Mouse (Mus musculus): ENCODE measurements around the gene Nmu.

DNA sequence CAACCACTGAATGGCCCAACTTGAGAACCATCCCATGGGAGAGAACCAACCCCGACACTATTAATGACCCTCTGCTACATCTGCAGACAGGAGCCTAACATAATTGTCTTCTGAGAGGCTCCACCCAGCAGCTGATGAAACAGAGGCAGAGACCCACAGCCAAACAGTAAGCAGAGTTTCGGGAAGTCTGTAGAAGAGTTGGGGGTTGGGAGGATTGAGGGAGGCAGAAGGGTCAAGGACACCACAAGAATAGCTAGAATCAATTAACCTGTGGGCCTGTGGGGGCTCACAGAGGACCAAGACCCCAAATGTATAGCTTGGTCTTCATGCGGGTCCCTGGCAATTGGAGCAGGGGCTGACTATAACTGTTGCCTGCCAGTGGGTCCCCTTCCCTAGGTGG is 75.3 kb downstream of the Nmu start:
- TF ChIP-seq CTCF (conservative IDR thresholded peaks at IDR 0.05 in 1 of 2, IDR thresholded peaks at IDR 0.05 in 1 of 2; ENCODE audit: low read depth in 2 of 2, low read length in 2 of 2), result no peak
- TF ChIP-seq USF1 (IDR thresholded peaks at IDR 0.05; ENCODE audit: low read depth, low read length), result no peak
- no peak for TF ChIP-seq EP300 (IDR thresholded peaks at IDR 0.05; ENCODE audit: low read length)
- TF ChIP-seq MAZ (IDR thresholded peaks at IDR 0.05; ENCODE audit: low read depth, low read length), result no peak
- TF ChIP-seq POLR2A (IDR thresholded peaks at IDR 0.05; ENCODE audit: low read depth, low read length), result no peak
- TF ChIP-seq USF2 (conservative IDR thresholded peaks at IDR 0.05; ENCODE audit: low read depth, low read length), result no peak
- TF ChIP-seq BHLHE40 (IDR thresholded peaks at IDR 0.05; ENCODE audit: low read depth, low read length), result no peak
- TF ChIP-seq CHD1 (IDR thresholded peaks at IDR 0.05; ENCODE audit: low read depth, low read length), result no peak

Measured in CH12.LX (cell line).